Mouse (Mus musculus): ENCODE measurements around the gene AI413582. TPM values are rescaled to one million over a fixed set of nuclear protein-coding genes. Genes with fewer than 3 reads are reported as not detected.
A peak's percentile ranks its signal among the peaks of the same experiment; 100 is the strongest.

AI413582 gene
- total and polyA plus RNA-seq, 2 experiments from 2014 or later, result 35.0 to 85.2 TPM

DNA sequence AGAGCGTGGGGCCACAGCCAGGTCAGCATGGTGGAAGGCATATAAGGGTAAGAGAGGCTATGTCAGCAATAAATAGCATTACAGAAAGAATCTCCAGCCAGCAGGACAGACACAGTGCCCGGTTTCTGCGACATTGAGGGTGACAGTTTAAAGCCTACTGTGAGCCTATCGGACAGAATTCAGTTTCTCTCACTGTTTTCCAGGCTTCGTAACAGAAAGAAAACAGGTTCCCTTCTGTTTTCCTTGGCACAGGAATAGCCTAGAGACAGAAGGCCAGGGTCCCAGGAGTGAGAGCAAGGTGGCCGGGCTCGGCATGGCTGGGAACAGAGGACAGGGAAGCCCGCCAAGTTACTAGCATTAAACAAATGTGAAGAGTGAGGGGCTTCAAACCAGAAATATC, 14.3 kb upstream of the AI413582 start:
- Histone ChIP-seq H3K9ac (no peak overlapping the region), H3K4me2 (ENCODE audit: low read depth) (no peak overlapping the region), H3K27me3 (ENCODE audit: insufficient read depth, low read length) (no peaks in the 10 kb centered on the region), H3K27ac (ENCODE audit: low read depth, low read length) (0 out of 2 replicates have a peak overlapping the region, but pooled peaks have one; percentile 47), H3K4me3 (ENCODE audit: low read depth, low read length) (no peak overlapping the region), H3K36me3 (ENCODE audit: insufficient read depth) (peaks cover 56% of the 10 kb centered on the region), H3K9me3 (ENCODE audit: low read length) (no peaks in the 10 kb centered on the region), H3K4me1 (ENCODE audit: insufficient read depth) (no peaks in the 10 kb centered on the region)
- DNase-seq (no peak), ATAC-seq (no peak)
- TF ChIP-seq CTCF (IDR thresholded peaks at IDR 0.05; ENCODE audit: low read depth), result no peak
- WGBS, result 63% methylated on average over 8 of the region's 8 CpGs

DNA sequence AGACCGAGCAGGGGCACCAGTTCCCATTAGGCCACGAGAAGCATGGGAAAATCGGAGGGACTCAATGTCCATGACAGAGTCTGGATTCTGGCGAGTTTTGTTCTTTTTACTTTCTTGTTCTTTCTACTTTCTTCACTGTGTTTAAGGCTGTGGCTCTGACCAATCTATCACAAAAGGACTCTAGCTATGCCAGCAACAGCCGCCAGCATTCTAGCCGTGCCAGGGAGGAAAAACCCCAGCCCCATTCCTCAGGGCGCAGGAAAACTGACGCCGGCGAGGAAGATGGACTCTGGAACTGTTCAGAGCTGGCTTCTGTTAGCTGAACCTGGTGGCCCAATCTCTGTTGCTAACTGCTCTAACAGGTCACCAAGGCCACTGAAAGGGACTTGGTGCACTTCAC, 12.9 kb upstream of the AI413582 start:
- Histone ChIP-seq H3K27me3 (ENCODE audit: insufficient read depth, low read length) (no peaks in the 10 kb centered on the region), H3K36me3 (ENCODE audit: insufficient read depth) (peaks cover 51% of the 10 kb centered on the region), H3K4me2 (ENCODE audit: low read depth) (no peak overlapping the region), H3K9ac (no peak overlapping the region), H3K4me3 (ENCODE audit: low read depth, low read length) (no peak overlapping the region), H3K4me1 (ENCODE audit: insufficient read depth) (no peaks in the 10 kb centered on the region), H3K27ac (ENCODE audit: low read depth, low read length) (peak overlapping the region; percentile 6), H3K9me3 (ENCODE audit: low read length) (no peaks in the 10 kb centered on the region)
- DNase-seq (no peak), ATAC-seq (peak; percentile 42; the same call in 1 of the 2 replicates)
- no peak for TF ChIP-seq CTCF (IDR thresholded peaks at IDR 0.05; ENCODE audit: low read depth)
- 69% methylated on average over 10 of the region's 10 CpGs for WGBS

DNA sequence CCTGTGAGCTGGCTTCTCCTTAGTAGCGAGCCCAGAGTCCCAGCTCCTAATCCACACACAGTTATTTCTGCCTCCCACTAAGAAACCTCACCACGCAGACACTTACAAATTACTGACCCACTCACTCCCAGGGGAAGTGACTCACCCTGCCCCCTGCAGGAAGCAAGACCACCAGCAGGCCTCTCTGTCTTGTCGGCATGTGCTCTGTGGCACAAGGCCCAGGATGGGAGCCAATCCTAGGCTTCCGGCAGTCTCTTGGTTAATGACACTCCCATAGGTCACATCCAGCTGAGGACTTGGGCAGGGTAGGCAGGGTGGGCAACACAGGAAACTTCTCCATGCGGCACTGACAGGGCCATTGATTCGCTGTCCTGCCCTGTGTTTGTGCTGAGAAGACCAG, 11.9 kb upstream of the AI413582 start:
- Histone ChIP-seq H3K27ac (ENCODE audit: low read depth, low read length) (peak overlapping the region; percentile 10; the same call in 1 of the 2 replicates), H3K4me3 (ENCODE audit: low read depth, low read length) (no peak overlapping the region), H3K4me2 (ENCODE audit: low read depth) (no peak overlapping the region), H3K9ac (no peak overlapping the region), H3K27me3 (ENCODE audit: insufficient read depth, low read length) (no peaks in the 10 kb centered on the region), H3K36me3 (ENCODE audit: insufficient read depth) (peaks cover 43% of the 10 kb centered on the region), H3K4me1 (ENCODE audit: insufficient read depth) (no peaks in the 10 kb centered on the region), H3K9me3 (ENCODE audit: low read length) (no peaks in the 10 kb centered on the region)
- DNase-seq (no peak), ATAC-seq (0 out of 2 replicates have a peak, but pooled peaks have one; percentile 7)
- 63% methylated on average over 6 of the region's 6 CpGs for WGBS
- peak; percentile 50 for TF ChIP-seq CTCF (IDR thresholded peaks at IDR 0.05; ENCODE audit: low read depth)

DNA sequence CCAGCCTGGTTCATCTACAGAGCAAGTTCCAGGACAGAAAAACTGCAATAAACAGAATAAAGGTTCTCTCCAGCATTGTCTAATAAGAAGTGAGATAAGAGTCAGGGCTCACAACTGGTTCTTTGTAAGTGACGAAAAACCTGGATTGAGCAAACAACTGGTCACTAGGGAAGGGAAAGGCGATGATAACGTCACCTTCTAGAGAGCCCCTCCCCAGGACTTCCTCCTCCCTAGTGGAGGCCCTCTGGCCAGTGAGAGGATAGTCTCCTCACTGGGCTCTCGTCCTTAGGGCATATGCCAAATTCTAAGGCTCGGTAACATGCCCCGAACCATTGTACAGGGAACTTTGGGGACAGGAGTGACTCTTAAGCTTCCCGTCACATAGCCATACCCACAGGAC, 10.5 kb upstream of the AI413582 start:
- no peak for TF ChIP-seq CTCF (IDR thresholded peaks at IDR 0.05; ENCODE audit: low read depth)
- WGBS, result 92% methylated on average over 7 of the region's 7 CpGs
- H3K27ac ChIP-seq (ENCODE audit: low read depth, low read length), result no peak overlapping the region
- no peak overlapping the region for H3K9ac ChIP-seq
- no peaks in the 10 kb centered on the region for H3K27me3 ChIP-seq (ENCODE audit: insufficient read depth, low read length)
- no peaks in the 10 kb centered on the region for H3K9me3 ChIP-seq (ENCODE audit: low read length)
- no peak overlapping the region for H3K4me3 ChIP-seq (ENCODE audit: low read depth, low read length)
- H3K36me3 ChIP-seq (ENCODE audit: insufficient read depth), result peaks cover 30% of the 10 kb centered on the region
- DNase-seq (no peak), ATAC-seq (no peak)
- no peak overlapping the region for H3K4me2 ChIP-seq (ENCODE audit: low read depth)
- no peaks in the 10 kb centered on the region for H3K4me1 ChIP-seq (ENCODE audit: insufficient read depth)

DNA sequence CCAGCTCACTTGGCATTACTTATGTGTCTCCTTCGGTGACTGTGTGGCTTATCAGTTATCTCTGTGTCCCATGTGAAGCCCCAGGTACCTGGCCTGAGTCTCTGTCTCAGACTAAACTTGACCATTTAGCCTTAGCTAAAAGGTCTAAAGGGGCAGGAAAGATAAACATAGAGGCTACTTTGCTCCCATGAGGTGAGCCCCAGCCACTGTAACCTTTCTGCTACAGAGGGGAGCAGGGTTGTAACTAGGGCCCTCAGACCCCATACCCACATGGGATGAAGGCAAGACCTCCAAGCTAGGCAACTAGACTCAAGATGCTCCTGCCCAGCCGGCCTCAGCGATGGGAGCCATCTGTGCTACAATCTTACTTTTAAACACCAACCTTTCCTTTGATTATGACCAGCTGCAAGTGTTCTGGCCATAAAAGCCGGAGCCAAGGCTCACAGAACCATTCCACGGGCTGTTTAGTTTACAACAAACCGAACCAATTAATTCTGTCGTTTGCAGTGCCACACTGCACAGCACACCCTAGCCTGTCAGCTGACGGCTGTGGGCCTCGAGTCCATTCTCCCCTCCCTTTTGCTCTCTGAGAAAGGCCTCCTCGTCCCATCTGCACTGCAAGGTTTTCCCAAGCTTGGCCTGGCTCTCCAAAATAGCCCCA, 9.7 kb upstream of the AI413582 start:
- ATAC-seq, result peak; percentile 40; the same call in 1 of the 2 replicates
- H3K4me2 ChIP-seq (ENCODE audit: low read depth), result no peak overlapping the region
- 62% methylated on average over 10 of the region's 10 CpGs for WGBS
- H3K27me3 ChIP-seq (ENCODE audit: insufficient read depth, low read length), result no peaks in the 10 kb centered on the region
- no peak for TF ChIP-seq CTCF (IDR thresholded peaks at IDR 0.05; ENCODE audit: low read depth)
- peaks cover 22% of the 10 kb centered on the region for H3K36me3 ChIP-seq (ENCODE audit: insufficient read depth)
- no peaks in the 10 kb centered on the region for H3K4me1 ChIP-seq (ENCODE audit: insufficient read depth)
- no peak overlapping the region for H3K4me3 ChIP-seq (ENCODE audit: low read depth, low read length)
- DNase-seq, result no peak
- H3K27ac ChIP-seq (ENCODE audit: low read depth, low read length), result peak overlapping the region; percentile 54
- no peaks in the 10 kb centered on the region for H3K9me3 ChIP-seq (ENCODE audit: low read length)
- H3K9ac ChIP-seq, result no peak overlapping the region

DNA sequence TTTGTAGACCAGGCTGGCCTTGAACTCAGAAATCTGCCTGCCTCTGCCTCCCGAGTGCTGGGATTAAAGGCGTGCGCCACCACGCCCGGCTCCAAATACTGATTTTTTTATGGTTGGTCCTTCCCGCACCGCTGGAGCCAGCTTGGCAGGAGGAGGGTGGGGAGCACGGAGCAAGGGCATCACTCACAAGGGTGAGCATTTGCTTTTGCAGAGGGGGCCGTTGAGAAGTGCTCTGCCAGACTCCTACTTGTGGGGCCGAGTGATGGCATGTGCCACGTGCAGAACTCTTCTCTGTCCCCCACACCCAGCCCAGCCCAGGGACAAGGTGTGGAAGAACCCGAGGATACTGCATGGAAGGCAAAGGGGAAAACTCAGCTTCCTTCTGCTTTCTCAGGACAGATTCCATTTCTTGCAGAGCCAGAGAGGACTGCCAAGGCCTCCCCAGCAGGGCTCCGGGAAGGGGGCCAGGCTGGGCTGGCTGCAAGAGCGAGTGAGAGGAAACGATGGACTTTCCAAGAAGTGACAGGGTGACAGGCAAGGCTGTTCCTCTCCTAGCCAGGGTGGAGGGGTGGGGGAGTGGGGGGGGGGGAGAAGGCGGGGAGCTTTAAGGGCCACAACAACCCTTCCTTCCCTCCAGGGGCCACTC, 9.0 kb upstream of the AI413582 start:
- H3K9ac ChIP-seq, result no peak overlapping the region
- no peaks in the 10 kb centered on the region for H3K9me3 ChIP-seq (ENCODE audit: low read length)
- ATAC-seq (peak; percentile 81), DNase-seq (peak; percentile 81)
- no peaks in the 10 kb centered on the region for H3K27me3 ChIP-seq (ENCODE audit: insufficient read depth, low read length)
- H3K4me2 ChIP-seq (ENCODE audit: low read depth), result no peak overlapping the region
- H3K36me3 ChIP-seq (ENCODE audit: insufficient read depth), result peaks cover 18% of the 10 kb centered on the region
- no peak for TF ChIP-seq CTCF (IDR thresholded peaks at IDR 0.05; ENCODE audit: low read depth)
- H3K27ac ChIP-seq (ENCODE audit: low read depth, low read length), result peak overlapping the region; percentile 54
- WGBS, result 70% methylated on average over 16 of the region's 16 CpGs
- H3K4me3 ChIP-seq (ENCODE audit: low read depth, low read length), result no peak overlapping the region
- H3K4me1 ChIP-seq (ENCODE audit: insufficient read depth), result no peaks in the 10 kb centered on the region

DNA sequence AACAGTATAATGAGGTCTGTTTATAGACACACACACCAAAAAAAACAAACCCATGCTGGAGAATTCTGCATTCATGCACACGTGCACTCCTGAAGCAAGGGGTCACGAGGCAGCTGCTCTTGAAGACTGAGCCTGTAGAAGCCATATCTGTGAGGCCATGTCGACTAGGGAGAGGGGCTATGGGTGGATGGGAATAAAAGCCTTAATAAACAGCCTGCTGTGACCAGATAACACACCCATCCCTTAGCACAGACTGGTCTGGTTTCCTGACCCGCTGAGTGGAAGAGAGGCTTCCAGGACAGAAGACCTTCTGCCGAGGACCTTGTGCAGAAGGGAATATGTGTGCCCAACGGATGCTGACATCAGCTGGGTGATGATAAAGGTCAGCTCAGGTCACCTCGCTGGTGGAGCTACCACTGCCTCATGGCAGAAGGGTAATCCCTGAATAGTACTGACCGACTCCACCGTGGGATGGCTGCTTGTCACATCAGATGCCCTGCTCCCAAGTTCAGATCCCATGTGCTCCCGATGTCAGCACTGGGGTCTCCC, 8.3 kb upstream of the AI413582 start:
- WGBS, result 86% methylated on average over 10 of the region's 10 CpGs
- no peak overlapping the region for H3K4me3 ChIP-seq (ENCODE audit: low read depth, low read length)
- H3K36me3 ChIP-seq (ENCODE audit: insufficient read depth), result peaks cover 12% of the 10 kb centered on the region
- H3K9me3 ChIP-seq (ENCODE audit: low read length), result no peaks in the 10 kb centered on the region
- H3K4me1 ChIP-seq (ENCODE audit: insufficient read depth), result no peaks in the 10 kb centered on the region
- H3K9ac ChIP-seq, result no peak overlapping the region
- ATAC-seq (no peak), DNase-seq (no peak)
- no peak overlapping the region for H3K4me2 ChIP-seq (ENCODE audit: low read depth)
- TF ChIP-seq CTCF (IDR thresholded peaks at IDR 0.05; ENCODE audit: low read depth), result no peak
- no peak overlapping the region for H3K27ac ChIP-seq (ENCODE audit: low read depth, low read length)
- no peaks in the 10 kb centered on the region for H3K27me3 ChIP-seq (ENCODE audit: insufficient read depth, low read length)
